Mouse (Mus musculus) embryonic fibroblast, embryonic 13.5 days (primary cell): ENCODE data around the gene Dst.

Source experiments
- CTCF ChIP-seq: IDR thresholded peaks from 2 replicates; pipeline ENCODE4 v1.5.1; 2011; ENCODE audit warnings: mild to moderate bottlenecking, control low read depth, low read length, moderate library complexity, borderline replicate concordance; ENCODE audit not compliant: insufficient read depth
- POLR2A ChIP-seq: IDR thresholded peaks from 2 replicates; pipeline ENCODE4 v1.6.1; 2011; ENCODE audit warnings: low read depth, mild to moderate bottlenecking, control low read depth, low read length, moderate library complexity

DNA sequence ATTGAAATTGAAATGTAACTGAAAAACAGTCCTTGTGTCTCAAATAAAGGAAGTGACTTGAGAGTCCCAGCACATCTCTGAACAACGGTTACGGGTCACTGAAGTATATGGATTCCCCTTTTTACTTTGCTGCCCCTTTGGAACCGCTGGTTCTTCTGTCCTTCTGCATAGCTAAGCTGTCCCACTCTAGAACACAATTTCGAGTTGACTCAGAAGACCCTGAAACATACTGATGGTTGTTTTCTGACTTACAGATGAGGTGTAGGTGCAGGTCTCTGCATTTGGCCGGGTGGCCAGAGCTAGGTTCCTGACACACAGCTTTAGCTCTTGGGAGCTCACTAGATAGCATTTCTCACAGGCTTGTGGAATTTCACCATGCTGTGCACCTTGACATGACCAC is 244.7 kb downstream of the Dst start:
- TF ChIP-seq POLR2A (no peak), CTCF (no peak)
